Comparison of ENCODE assay signal across 11 mouse cellular contexts in the genomic region with DNA sequence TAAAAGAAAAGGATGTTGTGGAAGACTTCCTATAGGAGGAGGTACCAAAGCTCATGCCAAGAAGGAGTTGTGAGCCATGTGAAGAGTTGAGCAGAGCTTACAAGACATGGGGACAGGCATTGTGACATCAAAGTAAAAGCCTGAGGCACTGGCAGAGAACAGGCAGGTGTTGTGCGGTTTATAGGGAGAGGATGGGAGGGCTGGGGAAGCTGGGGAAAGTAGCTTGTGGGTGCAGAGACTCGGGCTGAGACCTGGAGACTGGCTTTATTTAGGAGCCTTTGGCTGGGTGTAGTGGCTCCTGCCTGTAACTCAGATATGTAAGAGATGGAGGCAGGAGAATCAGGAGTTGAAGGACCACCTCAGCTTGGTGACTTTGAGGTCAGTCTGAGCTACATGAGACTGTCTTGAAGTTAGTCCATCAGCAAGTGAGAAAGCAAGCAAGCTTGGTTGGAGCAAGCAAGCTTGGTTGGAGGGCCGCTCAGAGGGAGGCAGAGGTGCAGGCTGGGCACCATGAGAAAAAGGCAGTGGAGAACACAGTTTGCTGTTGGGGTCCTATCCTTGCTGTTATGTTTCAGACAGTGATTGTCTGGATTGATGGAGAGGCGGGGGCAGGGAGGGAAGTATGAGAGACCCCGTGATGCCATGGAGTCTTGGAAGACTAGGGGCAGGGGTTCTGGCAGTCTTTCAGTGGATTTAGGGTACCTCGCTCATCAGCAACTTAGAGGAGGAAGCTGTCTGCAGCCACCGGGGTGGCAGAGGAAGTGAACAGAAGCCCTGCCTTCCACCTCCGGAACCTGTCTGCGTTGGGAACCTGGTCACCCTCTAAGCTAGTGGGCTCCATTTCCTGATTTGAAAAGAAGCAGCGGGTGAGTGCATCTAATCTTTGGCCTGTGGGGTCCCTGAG. TPM values are rescaled to one million over a fixed set of nuclear protein-coding genes. Genes with fewer than 3 reads are reported as not detected.
DNase-seq lines count a peak whose midpoint lies in the region; ATAC-seq lines count a peak whose summit lies in the region.
"Had no signal": no experiment of that assay in that cellular context is flagged by ENCODE, and none has a peak within 500 bp of the region (broad histone marks: within the 10 kb centered on the region; RNA-seq: fewer than 3 reads in every experiment).

Gene Parvg, plus strand, starts transcription at position 61 of the 904 bp plus-strand sequence.

- no peak within 1 kb of the TSS; the same call in 1 of the 2 replicates for H3K27ac ChIP-seq in heart, embryonic 10.5 days
- H3K27ac ChIP-seq in liver, embryonic 12.5 days = peak within 1 kb of the TSS; percentile 18; the same call in 1 of the 2 replicates
- no peak within 1 kb of the TSS for H3K27ac ChIP-seq in neural tube, embryonic 15.5 days (replicated peaks)
- H3K27ac ChIP-seq in hindbrain, embryonic 10.5 days = no peak within 1 kb of the TSS
- H3K27ac ChIP-seq: embryonic facial prominence, embryonic 12.5 days had no signal

- H3K27me3 ChIP-seq in heart, embryonic 10.5 days (ENCODE audit: insufficient read depth, poor library complexity, severe bottlenecking) = peaks cover 22% of the 10 kb centered on the region; the same call in 1 of the 2 replicates
- H3K27me3 ChIP-seq in liver, embryonic 12.5 days (replicated peaks) = no peaks in the 10 kb centered on the region
- no peaks in the 10 kb centered on the region for H3K27me3 ChIP-seq in neural tube, embryonic 15.5 days (replicated peaks)
- peaks cover 4% of the 10 kb centered on the region; the same call in 1 of the 2 replicates for H3K27me3 ChIP-seq in hindbrain, embryonic 10.5 days (ENCODE audit: insufficient read depth, poor library complexity, severe bottlenecking)
- H3K27me3 ChIP-seq: embryonic facial prominence, embryonic 12.5 days had no signal

- WGBS in heart, embryonic 10.5 days = 69% methylated on average over 10 of the region's 10 CpGs
- WGBS in liver, embryonic 12.5 days (ENCODE audit: insufficient replicate concordance) = 40% methylated on average over 10 of the region's 10 CpGs
- 86% methylated on average over 10 of the region's 10 CpGs for WGBS in neural tube, embryonic 15.5 days
- WGBS in hindbrain, embryonic 10.5 days = 81% methylated on average over 10 of the region's 10 CpGs

- peak; percentile 91 for DNase-seq in heart, adult 11 months
- no peak for DNase-seq in heart, embryonic 10.5 days (ENCODE audit: low spot score)
- DNase-seq in CD8-positive naive resting alpha-beta T cell, adult 2 months (ENCODE audit: low read depth in 2 of 2, low spot score in 2 of 2) = peak; percentile 41 to 52
- no peak for DNase-seq in c-Kit-positive CD71-positive TER-119-positive erythroid progenitor cells, embryonic 14.5 days (ENCODE audit: low spot score)
- no peak for DNase-seq in hindbrain, embryonic 10.5 days (ENCODE audit: low spot score)
- DNase-seq: gastrocnemius, postnatal 36 days had no signal

- peak within 1 kb of the TSS; percentile 37 for H3K4me2 ChIP-seq in liver, embryonic 12.5 days
- no peak within 1 kb of the TSS for H3K4me2 ChIP-seq in neural tube, embryonic 15.5 days
- H3K4me2 ChIP-seq: embryonic facial prominence, embryonic 12.5 days had no signal

- H3K9ac ChIP-seq in liver, embryonic 12.5 days = peak within 1 kb of the TSS; percentile 12; the same call in 1 of the 2 replicates
- no peak within 1 kb of the TSS for H3K9ac ChIP-seq in neural tube, embryonic 15.5 days (replicated peaks)
- H3K9ac ChIP-seq: embryonic facial prominence, embryonic 12.5 days had no signal

- H3K36me3 ChIP-seq in heart, embryonic 10.5 days = no peaks in the 10 kb centered on the region
- H3K36me3 ChIP-seq in liver, embryonic 12.5 days = no peaks in the 10 kb centered on the region
- H3K36me3 ChIP-seq in neural tube, embryonic 15.5 days = no peaks in the 10 kb centered on the region
- H3K36me3 ChIP-seq in hindbrain, embryonic 10.5 days = no peaks in the 10 kb centered on the region
- H3K36me3 ChIP-seq: embryonic facial prominence, embryonic 12.5 days had no signal

- no peaks in the 10 kb centered on the region for H3K9me3 ChIP-seq in heart, embryonic 10.5 days
- H3K9me3 ChIP-seq in liver, embryonic 12.5 days (replicated peaks) = no peaks in the 10 kb centered on the region
- H3K9me3 ChIP-seq in neural tube, embryonic 15.5 days (replicated peaks) = no peaks in the 10 kb centered on the region
- H3K9me3 ChIP-seq in hindbrain, embryonic 10.5 days = no peaks in the 10 kb centered on the region
- H3K9me3 ChIP-seq: embryonic facial prominence, embryonic 12.5 days had no signal

- no peak for ATAC-seq in liver, embryonic 12.5 days
- peak; percentile 56 for ATAC-seq in neutrophil, adult 5-6 weeks (ENCODE audit: extremely low read depth, insufficient number of reproducible peaks, low FRiP score, poor library complexity, severe bottlenecking)
- ATAC-seq in neural tube, embryonic 15.5 days (ENCODE audit: low FRiP score) = no peak
- ATAC-seq: intestine, postnatal 0 days had no signal

- H3K4me3 ChIP-seq in heart, embryonic 10.5 days = no peak within 1 kb of the TSS
- peak within 1 kb of the TSS; percentile 28 for H3K4me3 ChIP-seq in liver, embryonic 12.5 days
- no peak within 1 kb of the TSS for H3K4me3 ChIP-seq in neural tube, embryonic 15.5 days (replicated peaks)
- H3K4me3 ChIP-seq in hindbrain, embryonic 10.5 days = no peak within 1 kb of the TSS
- H3K4me3 ChIP-seq: embryonic facial prominence, embryonic 12.5 days had no signal

- peaks cover 26% of the 10 kb centered on the region for H3K4me1 ChIP-seq in heart, embryonic 10.5 days
- peaks cover 15% of the 10 kb centered on the region; the same call in 1 of the 2 replicates for H3K4me1 ChIP-seq in liver, embryonic 12.5 days
- no peaks in the 10 kb centered on the region for H3K4me1 ChIP-seq in neural tube, embryonic 15.5 days
- H3K4me1 ChIP-seq in hindbrain, embryonic 10.5 days (replicated peaks) = peaks cover 49% of the 10 kb centered on the region
- H3K4me1 ChIP-seq: embryonic facial prominence, embryonic 12.5 days had no signal

RNA-seq across cellular contexts. Expression of gene Parvg, which starts in this region (rescaled TPM):
- 0.43 and 1.0 TPM in 2 replicates for polyA plus RNA-seq in heart, embryonic 10.5 days (2016; fragmentation: Nextera tagmentation; extraction: Ambion mirVana)
- 9.7 and 10.0 TPM in 2 replicates for polyA plus RNA-seq in liver, embryonic 12.5 days (2016; fragmentation: Nextera tagmentation; extraction: Ambion mirVana)
- total RNA-seq in neutrophil, adult 5-6 weeks (2017) = 98.6 and 118 TPM in 2 replicates
- polyA plus RNA-seq in neural tube, embryonic 15.5 days (2015; fragmentation: Nextera tagmentation; extraction: Ambion mirVana) = 1.1 and 17.3 TPM in 2 replicates
- polyA plus RNA-seq in hindbrain, embryonic 10.5 days (2016; fragmentation: Nextera tagmentation; extraction: Ambion mirVana) = 1.1 TPM in 2 replicates

Comparison
In these comparisons a context has a peak if more than half of its experiments do, and no peak if none do; other contexts are left out.
1. DNase-seq: peak in heart, adult 11 months (single experiment) and CD8-positive naive resting alpha-beta T cell, adult 2 months (2 of 2); none in heart, embryonic 10.5 days (single experiment), c-Kit-positive CD71-positive TER-119-positive erythroid progenitor cells, embryonic 14.5 days (single experiment) and hindbrain, embryonic 10.5 days (single experiment).